Mouse (Mus musculus): Measurements from ENCODE around the gene Ccdc12. TPM values are rescaled to one million over a fixed set of nuclear protein-coding genes. Genes with fewer than 3 reads are reported as not detected.

Ccdc12 gene
- polyA plus RNA-seq, 1 experiment, result 59.2 TPM

- Histone ChIP-seq H3K36me3 (ENCODE audit: control insufficient read depth, insufficient read depth) (no peaks in the 10 kb centered on the region), H3K4me2 (ENCODE audit: low read depth) (peak overlapping the region; percentile 99), H3K4me3 (peak overlapping the region; percentile 85), H3K27me3 (ENCODE audit: control insufficient read depth, insufficient read depth, insufficient read length) (no peaks in the 10 kb centered on the region), H3ac (ENCODE audit: control insufficient read depth, insufficient read length) (peak overlapping the region; percentile 79), H3K79me2 (ENCODE audit: control insufficient read depth, insufficient read depth) (peaks cover 8% of the 10 kb centered on the region)
- TF ChIP-seq MAX (IDR thresholded peaks at IDR 0.05; ENCODE audit: low read depth) (no peak), MYOG (IDR thresholded peaks at IDR 0.05; ENCODE audit: control insufficient read depth in 1 of 3, insufficient read depth in 1 of 3, insufficient read length in 2 of 3, low read depth in 2 of 3) (no peak), CEBPB (IDR thresholded peaks at IDR 0.05; ENCODE audit: insufficient read depth, poor library complexity, severe bottlenecking) (no peak), E2F4 (IDR thresholded peaks at IDR 0.05; ENCODE audit: insufficient read depth) (no peak), POLR2A (IDR thresholded peaks at IDR 0.05; ENCODE audit: insufficient read length, low read depth) (no peak), MYOD1 (IDR thresholded peaks at IDR 0.05; ENCODE audit: control insufficient read depth in 1 of 3, insufficient read length in 2 of 3, low read depth in 2 of 3) (no peak), REST (IDR thresholded peaks at IDR 0.05; ENCODE audit: insufficient read depth, insufficient read length) (no peak), TCF12 (IDR thresholded peaks at IDR 0.05; ENCODE audit: insufficient read depth, poor library complexity, severe bottlenecking) (no peak), SRF (IDR thresholded peaks at IDR 0.05; ENCODE audit: control insufficient read depth, insufficient read length, low read depth) (no peak)
Measured at GRCm38 (mm10) chr9:110625350-110625908, 30.9 kb upstream of the Ccdc12 start.

GRCm38 (mm10) chr9:110630171-110630570 lies 26.1 kb upstream of the Ccdc12 start:
- no peak overlapping the region for H3K4me2 ChIP-seq (ENCODE audit: low read depth)
- no peaks in the 10 kb centered on the region for H3K79me2 ChIP-seq (ENCODE audit: control insufficient read depth, insufficient read depth)
- no peaks in the 10 kb centered on the region for H3K27me3 ChIP-seq (ENCODE audit: control insufficient read depth, insufficient read depth, insufficient read length)
- H3ac ChIP-seq (ENCODE audit: control insufficient read depth, insufficient read length), result no peak overlapping the region
- TF ChIP-seq POLR2AphosphoS2 (IDR thresholded peaks at IDR 0.05; ENCODE audit: insufficient read length, low read depth) (no peak), E2F4 (IDR thresholded peaks at IDR 0.05; ENCODE audit: insufficient read depth) (no peak), MAX (IDR thresholded peaks at IDR 0.05; ENCODE audit: low read depth) (no peak), TCF3 (IDR thresholded peaks at IDR 0.05; ENCODE audit: insufficient read length, low read depth) (no peak), MYOD1 (IDR thresholded peaks at IDR 0.05; ENCODE audit: control insufficient read depth in 1 of 3, insufficient read length in 2 of 3, low read depth in 2 of 3) (no peak), REST (IDR thresholded peaks at IDR 0.05; ENCODE audit: insufficient read depth, insufficient read length) (no peak), POLR2A (IDR thresholded peaks at IDR 0.05; ENCODE audit: insufficient read length, low read depth) (no peak), MYOG (IDR thresholded peaks at IDR 0.05; ENCODE audit: control insufficient read depth in 1 of 3, insufficient read depth in 1 of 3, insufficient read length in 2 of 3, low read depth in 2 of 3) (no peak), USF1 (IDR thresholded peaks at IDR 0.05; ENCODE audit: low read depth) (no peak), TCF12 (IDR thresholded peaks at IDR 0.05; ENCODE audit: insufficient read depth, poor library complexity, severe bottlenecking) (no peak), SRF (IDR thresholded peaks at IDR 0.05; ENCODE audit: control insufficient read depth, insufficient read length, low read depth) (no peak), CEBPB (IDR thresholded peaks at IDR 0.05; ENCODE audit: insufficient read depth, poor library complexity, severe bottlenecking) (no peak)
- H3K4me3 ChIP-seq, result no peak overlapping the region
- H3K36me3 ChIP-seq (ENCODE audit: control insufficient read depth, insufficient read depth), result no peaks in the 10 kb centered on the region

- Histone ChIP-seq H3K27me3 (ENCODE audit: control insufficient read depth, insufficient read depth, insufficient read length) (no peaks in the 10 kb centered on the region), H3K4me2 (ENCODE audit: low read depth) (no peak overlapping the region)
Measured at GRCm38 (mm10) chr9:110631191-110631590, 25.1 kb upstream of the Ccdc12 start.

GRCm38 (mm10) chr9:110631651-110632275 lies 24.5 kb upstream of the Ccdc12 start:
- Histone ChIP-seq H3K79me2 (ENCODE audit: control insufficient read depth, insufficient read depth) (no peaks in the 10 kb centered on the region), H3ac (ENCODE audit: control insufficient read depth, insufficient read length) (no peak overlapping the region), H3K4me2 (ENCODE audit: low read depth) (no peak overlapping the region), H3K36me3 (ENCODE audit: control insufficient read depth, insufficient read depth) (no peaks in the 10 kb centered on the region), H3K27me3 (ENCODE audit: control insufficient read depth, insufficient read depth, insufficient read length) (no peaks in the 10 kb centered on the region), H3K4me3 (no peak overlapping the region)
- TF ChIP-seq REST (IDR thresholded peaks at IDR 0.05; ENCODE audit: insufficient read depth, insufficient read length), result no peak
- no peak for TF ChIP-seq E2F4 (IDR thresholded peaks at IDR 0.05; ENCODE audit: insufficient read depth)
- TF ChIP-seq MYOD1 (IDR thresholded peaks at IDR 0.05; ENCODE audit: control insufficient read depth in 1 of 3, insufficient read length in 2 of 3, low read depth in 2 of 3), result no peak
- no peak for TF ChIP-seq TCF12 (IDR thresholded peaks at IDR 0.05; ENCODE audit: insufficient read depth, poor library complexity, severe bottlenecking)
- no peak for TF ChIP-seq TCF3 (IDR thresholded peaks at IDR 0.05; ENCODE audit: insufficient read length, low read depth)
- TF ChIP-seq POLR2AphosphoS2 (IDR thresholded peaks at IDR 0.05; ENCODE audit: insufficient read length, low read depth), result no peak
- no peak for TF ChIP-seq CEBPB (IDR thresholded peaks at IDR 0.05; ENCODE audit: insufficient read depth, poor library complexity, severe bottlenecking)

More at GRCm38 (mm10) chr9:110631191-110631590, 25.1 kb upstream of the Ccdc12 start:
- no peaks in the 10 kb centered on the region for H3K79me2 ChIP-seq (ENCODE audit: control insufficient read depth, insufficient read depth)
- H3K36me3 ChIP-seq (ENCODE audit: control insufficient read depth, insufficient read depth), result no peaks in the 10 kb centered on the region
- no peak overlapping the region for H3ac ChIP-seq (ENCODE audit: control insufficient read depth, insufficient read length)
- H3K4me3 ChIP-seq, result no peak overlapping the region
- TF ChIP-seq POLR2A (IDR thresholded peaks at IDR 0.05; ENCODE audit: insufficient read length, low read depth), result no peak
- no peak for TF ChIP-seq SRF (IDR thresholded peaks at IDR 0.05; ENCODE audit: control insufficient read depth, insufficient read length, low read depth)
- no peak for TF ChIP-seq MAX (IDR thresholded peaks at IDR 0.05; ENCODE audit: low read depth)
- TF ChIP-seq REST (IDR thresholded peaks at IDR 0.05; ENCODE audit: insufficient read depth, insufficient read length), result no peak
- TF ChIP-seq CEBPB (IDR thresholded peaks at IDR 0.05; ENCODE audit: insufficient read depth, poor library complexity, severe bottlenecking), result no peak
- no peak for TF ChIP-seq MYOG (IDR thresholded peaks at IDR 0.05; ENCODE audit: control insufficient read depth in 1 of 3, insufficient read depth in 1 of 3, insufficient read length in 2 of 3, low read depth in 2 of 3)
- no peak for TF ChIP-seq MYOD1 (IDR thresholded peaks at IDR 0.05; ENCODE audit: control insufficient read depth in 1 of 3, insufficient read length in 2 of 3, low read depth in 2 of 3)
- TF ChIP-seq USF1 (IDR thresholded peaks at IDR 0.05; ENCODE audit: low read depth), result no peak
- TF ChIP-seq POLR2AphosphoS2 (IDR thresholded peaks at IDR 0.05; ENCODE audit: insufficient read length, low read depth), result no peak
- no peak for TF ChIP-seq TCF12 (IDR thresholded peaks at IDR 0.05; ENCODE audit: insufficient read depth, poor library complexity, severe bottlenecking)
- no peak for TF ChIP-seq TCF3 (IDR thresholded peaks at IDR 0.05; ENCODE audit: insufficient read length, low read depth)
- TF ChIP-seq E2F4 (IDR thresholded peaks at IDR 0.05; ENCODE audit: insufficient read depth), result no peak

Measured in myocyte (in vitro differentiated cells).